Mouse (Mus musculus) CD8-positive naive resting alpha-beta T cell, adult 2 months (primary cell): ENCODE measurements at regions not wholly inside any gene's neighbourhood (a gene's known extent, or its start where the extent isn't known, plus 50 kb on each side); places are given as distances from the start of the nearest gene placed in this dataset.

Source experiments
- DNase-seq, 2 experiments: peaks; one replicate each; pipeline ENCODE4 v3.0.0; 2022; ENCODE audit warnings: low read depth in 2 of 2, low spot score in 2 of 2

- DNase-seq, result no peak
Measured at GRCm38 (mm10) chr1:184536311-184537200, 195.9 kb downstream of the Hlx start.

- no peak for DNase-seq
Measured at GRCm38 (mm10) chr1:184535691-184536090, 196.7 kb downstream of the Hlx start.

GRCm38 (mm10) chr1:184534511-184534910 is 197.9 kb downstream of the Hlx start:
- no peak for DNase-seq

GRCm38 (mm10) chr1:184533870-184534269 is 198.5 kb downstream of the Hlx start:
- DNase-seq, result no peak

GRCm38 (mm10) chr1:184532488-184533055 is 199.8 kb downstream of the Hlx start:
- DNase-seq, result no peak

GRCm38 (mm10) chr1:184530606-184531320 is 201.7 kb downstream of the Hlx start:
- DNase-seq, result no peak

GRCm38 (mm10) chr1:184525740-184526139 is 206.7 kb downstream of the Hlx start:
- DNase-seq, result no peak

GRCm38 (mm10) chr1:184519551-184519950 is 212.9 kb downstream of the Hlx start:
- no peak for DNase-seq

GRCm38 (mm10) chr1:184504663-184505062 is 227.8 kb downstream of the Hlx start:
- DNase-seq, result no peak

GRCm38 (mm10) chr1:184503827-184504355 is 228.5 kb downstream of the Hlx start:
- DNase-seq, result no peak

- no peak for DNase-seq
Measured at GRCm38 (mm10) chr1:184500702-184501101, 231.7 kb downstream of the Hlx start.

GRCm38 (mm10) chr1:184498909-184499525 is 233.4 kb downstream of the Hlx start:
- no peak for DNase-seq

- no peak for DNase-seq
Measured at GRCm38 (mm10) chr1:184497007-184497406, 235.4 kb downstream of the Hlx start.

- no peak for DNase-seq
Measured at GRCm38 (mm10) chr1:184493811-184494210, 238.6 kb downstream of the Hlx start.

GRCm38 (mm10) chr1:184492115-184492514 is 240.3 kb downstream of the Hlx start:
- no peak for DNase-seq

- DNase-seq, result no peak
Measured at GRCm38 (mm10) chr1:184491252-184491651, 241.2 kb downstream of the Hlx start.

GRCm38 (mm10) chr1:184487409-184487808 is 245.0 kb downstream of the Hlx start:
- DNase-seq, result no peak

GRCm38 (mm10) chr1:184484801-184485200 is 247.6 kb downstream of the Hlx start:
- DNase-seq, result no peak

- no peak for DNase-seq
Measured at GRCm38 (mm10) chr1:184483371-184483770, 249.0 kb downstream of the Hlx start.

- DNase-seq, result no peak
Measured at GRCm38 (mm10) chr1:184482026-184482425, 250.4 kb downstream of the Hlx start.

GRCm38 (mm10) chr1:184480571-184481220 is 251.7 kb downstream of the Hlx start:
- no peak for DNase-seq
